Mouse (Mus musculus): Measurements from ENCODE around the gene Xrcc3. TPM values are rescaled to one million over a fixed set of nuclear protein-coding genes. Genes with fewer than 3 reads are reported as not detected.

Xrcc3 gene
- 11.1 and 12.6 TPM in 2 replicates for polyA plus RNA-seq (2014; fragmentation: Nextera tagmentation; extraction: Ambion mirVana)

DNA sequence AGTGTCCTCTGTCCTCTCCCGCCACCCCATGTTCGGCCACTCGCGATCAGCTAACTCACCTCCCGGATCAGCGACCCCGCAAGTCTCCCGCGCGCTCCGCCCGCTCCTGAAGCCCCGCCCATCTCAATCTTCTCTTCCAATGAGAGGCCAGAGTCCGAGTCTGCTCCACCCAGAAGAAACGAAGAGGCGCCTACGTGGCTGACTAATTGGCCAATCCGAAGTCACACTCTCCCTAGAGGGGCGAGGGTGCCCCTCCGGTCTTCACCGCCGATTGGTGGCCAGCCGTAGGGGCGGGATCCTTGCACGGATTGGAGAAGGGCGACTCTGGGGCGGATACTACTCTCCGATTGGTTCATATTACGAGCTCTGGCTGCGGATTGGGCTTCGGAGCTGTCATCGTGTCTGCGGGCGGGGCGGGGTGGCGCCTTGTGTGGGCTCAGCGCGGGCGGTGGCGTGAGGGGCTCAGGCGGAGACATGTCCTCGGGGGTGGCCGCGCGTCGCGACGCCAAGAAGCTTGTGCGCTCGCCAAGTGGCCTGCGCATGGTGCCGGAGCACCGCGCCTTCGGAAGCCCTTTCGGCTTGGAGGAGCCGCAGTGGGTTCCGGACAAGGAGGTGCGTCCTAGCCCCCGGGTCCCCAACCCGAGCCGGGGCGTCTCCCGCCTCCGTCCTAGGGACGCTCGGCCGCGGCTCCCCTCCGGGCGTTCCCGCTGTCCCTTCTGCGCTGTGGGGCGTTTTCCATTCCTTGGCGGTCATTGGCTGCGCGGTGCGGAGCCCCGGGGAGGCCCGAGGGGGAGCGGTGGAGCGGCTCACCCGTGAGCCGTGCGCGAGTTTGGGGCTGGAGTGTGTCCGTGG lies at the start of gene Xrcc3, which contains the start of gene Zfyve21:
Gene Xrcc3 (minus strand): TSS at position 108 of the 852 bp plus-strand sequence.
Gene Zfyve21 (plus strand): TSS at position 405 of the 852 bp plus-strand sequence.
- WGBS, result under 1% methylated on average over 87 of the region's 87 CpGs
- DNase-seq (ENCODE audit: low spot score, missing footprints) (peak; percentile 99), ATAC-seq (ENCODE audit: low FRiP score) (peak; percentile 99)
- Histone ChIP-seq H3K4me3 (ENCODE audit: low read depth, low read length) (peak within 1 kb of the TSS; percentile 56), H3K27me3 (ENCODE audit: control insufficient read depth, insufficient read depth, low read length) (no peaks in the 10 kb centered on the region), H3K36me3 (ENCODE audit: control insufficient read depth, insufficient read depth, low read length) (no peaks in the 10 kb centered on the region; the same call in 1 of the 2 replicates), H3K27ac (ENCODE audit: low read depth, low read length) (peak within 1 kb of the TSS; percentile 68; the same call in 1 of the 2 replicates), H3K4me2 (peak within 1 kb of the TSS; percentile 69), H3K4me1 (ENCODE audit: control insufficient read depth, insufficient read depth, low read length) (peaks cover 30% of the 10 kb centered on the region), H3K9me3 (ENCODE audit: control insufficient read depth, low read length) (no peaks in the 10 kb centered on the region), H3K9ac (ENCODE audit: low read length) (peak within 1 kb of the TSS; percentile 70)

DNA sequence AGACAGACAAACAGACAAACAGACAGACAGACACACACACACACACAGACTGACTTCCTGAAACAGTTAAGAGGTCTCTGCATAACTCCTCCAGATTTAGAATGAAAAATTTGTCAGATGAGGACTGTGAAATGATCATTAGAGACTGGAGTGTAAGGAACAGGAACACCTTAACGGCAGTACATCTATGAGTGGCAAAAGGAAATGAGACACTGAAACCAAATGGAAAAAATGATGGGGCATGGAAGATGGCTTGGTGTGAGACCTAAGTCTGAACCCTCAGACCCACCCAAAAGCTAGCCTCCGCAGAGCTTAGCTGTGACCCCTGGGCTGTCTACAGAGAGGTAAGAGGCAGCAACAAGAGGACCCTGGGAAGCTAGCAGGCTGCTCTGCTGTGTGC lies 41.8 kb upstream of the Xrcc3 start:
- ATAC-seq (ENCODE audit: low FRiP score) (no peak), DNase-seq (ENCODE audit: low spot score, missing footprints) (no peak)
- H3K9ac ChIP-seq (ENCODE audit: low read length), result no peak overlapping the region
- no peak overlapping the region for H3K4me3 ChIP-seq (ENCODE audit: low read depth, low read length)
- WGBS, result 95% methylated on average over 2 of the region's 2 CpGs
- no peaks in the 10 kb centered on the region for H3K27me3 ChIP-seq (ENCODE audit: control insufficient read depth, insufficient read depth, low read length)
- H3K27ac ChIP-seq (ENCODE audit: low read depth, low read length), result no peak overlapping the region
- no peaks in the 10 kb centered on the region for H3K36me3 ChIP-seq (ENCODE audit: control insufficient read depth, insufficient read depth, low read length)
- H3K9me3 ChIP-seq (ENCODE audit: control insufficient read depth, low read length), result no peaks in the 10 kb centered on the region
- H3K4me1 ChIP-seq (ENCODE audit: control insufficient read depth, insufficient read depth, low read length), result no peaks in the 10 kb centered on the region
- H3K4me2 ChIP-seq, result no peak overlapping the region

DNA sequence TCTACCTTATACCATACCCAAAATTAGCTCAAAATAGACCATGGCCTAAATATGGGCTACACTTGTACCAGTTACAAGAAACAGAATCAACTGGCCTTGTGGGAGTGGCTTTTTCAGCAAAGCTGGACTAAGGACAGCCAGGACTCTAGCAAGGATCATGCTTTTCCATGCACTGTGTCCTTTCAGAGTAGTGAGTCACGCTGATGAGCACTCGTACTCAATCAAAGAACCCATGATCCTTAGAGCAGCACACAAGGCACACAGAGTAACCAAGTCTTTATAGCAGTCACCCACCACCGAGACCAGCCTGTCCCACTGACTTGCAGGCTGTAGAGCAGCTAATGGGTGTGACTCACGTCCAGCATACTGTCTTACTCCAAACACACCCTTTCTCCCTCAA lies 39.9 kb upstream of the Xrcc3 start:
- peak; percentile 59 for DNase-seq (ENCODE audit: low spot score, missing footprints)
- H3K4me2 ChIP-seq, result no peak overlapping the region
- no peak overlapping the region for H3K9ac ChIP-seq (ENCODE audit: low read length)
- H3K36me3 ChIP-seq (ENCODE audit: control insufficient read depth, insufficient read depth, low read length), result no peaks in the 10 kb centered on the region
- no peaks in the 10 kb centered on the region for H3K9me3 ChIP-seq (ENCODE audit: control insufficient read depth, low read length)
- H3K27me3 ChIP-seq (ENCODE audit: control insufficient read depth, insufficient read depth, low read length), result no peaks in the 10 kb centered on the region
- no peak overlapping the region for H3K4me3 ChIP-seq (ENCODE audit: low read depth, low read length)
- WGBS, result 79% methylated on average over 4 of the region's 4 CpGs
- no peaks in the 10 kb centered on the region for H3K4me1 ChIP-seq (ENCODE audit: control insufficient read depth, insufficient read depth, low read length)
- H3K27ac ChIP-seq (ENCODE audit: low read depth, low read length), result no peak overlapping the region
- no peak for ATAC-seq (ENCODE audit: low FRiP score)

DNA sequence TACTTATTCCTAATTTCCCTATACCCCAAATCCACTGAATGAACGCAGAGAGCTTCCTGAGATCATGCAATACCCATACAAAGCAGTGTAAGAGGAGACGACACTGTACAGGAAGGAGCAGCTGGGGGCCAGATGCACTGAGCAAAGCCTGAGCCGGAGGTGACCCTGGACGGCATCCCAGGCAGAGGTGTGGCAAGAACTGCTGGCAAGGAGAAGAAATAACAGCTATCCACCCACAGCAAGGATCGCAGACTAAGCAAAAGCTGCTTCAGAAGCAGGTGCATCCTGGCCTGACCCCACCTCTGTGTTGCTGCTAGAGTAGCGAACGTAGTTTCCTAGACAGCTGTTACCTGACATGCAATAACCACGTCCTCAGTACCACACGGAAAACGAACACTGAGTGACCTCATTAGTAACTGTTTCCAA lies 39.4 kb upstream of the Xrcc3 start:
- 80% methylated on average over 10 of the region's 10 CpGs for WGBS
- H3K4me2 ChIP-seq, result no peak overlapping the region
- no peak overlapping the region for H3K4me3 ChIP-seq (ENCODE audit: low read depth, low read length)
- H3K9me3 ChIP-seq (ENCODE audit: control insufficient read depth, low read length), result no peaks in the 10 kb centered on the region
- no peak overlapping the region for H3K27ac ChIP-seq (ENCODE audit: low read depth, low read length)
- no peak for ATAC-seq (ENCODE audit: low FRiP score)
- H3K27me3 ChIP-seq (ENCODE audit: control insufficient read depth, insufficient read depth, low read length), result no peaks in the 10 kb centered on the region
- H3K4me1 ChIP-seq (ENCODE audit: control insufficient read depth, insufficient read depth, low read length), result no peaks in the 10 kb centered on the region
- no peaks in the 10 kb centered on the region for H3K36me3 ChIP-seq (ENCODE audit: control insufficient read depth, insufficient read depth, low read length)
- H3K9ac ChIP-seq (ENCODE audit: low read length), result no peak overlapping the region
- DNase-seq (ENCODE audit: low spot score, missing footprints), result peak; percentile 53

DNA sequence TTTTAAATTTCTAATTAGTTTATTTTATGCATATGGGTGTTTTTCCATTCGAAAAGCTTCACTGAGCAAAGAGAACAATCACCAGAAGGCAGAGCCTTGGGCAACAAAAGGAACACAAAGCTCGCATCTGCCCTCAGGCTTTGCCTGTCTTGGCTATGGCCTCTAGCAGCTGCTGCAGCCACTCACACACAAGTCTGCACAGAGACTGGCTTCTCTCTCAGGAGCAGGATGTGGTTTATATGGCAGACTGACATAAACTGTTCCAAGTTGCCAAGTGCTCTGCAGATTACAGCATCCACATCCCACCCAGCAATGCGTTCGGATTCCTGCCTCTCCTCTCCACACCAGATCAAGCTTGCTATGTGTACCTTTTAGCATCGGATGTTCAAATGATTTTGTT lies 38.1 kb upstream of the Xrcc3 start:
- no peaks in the 10 kb centered on the region for H3K36me3 ChIP-seq (ENCODE audit: control insufficient read depth, insufficient read depth, low read length)
- no peak for ATAC-seq (ENCODE audit: low FRiP score)
- H3K9me3 ChIP-seq (ENCODE audit: control insufficient read depth, low read length), result no peaks in the 10 kb centered on the region
- DNase-seq (ENCODE audit: low spot score, missing footprints), result peak; percentile 81
- 80% methylated on average over 5 of the region's 5 CpGs for WGBS
- H3K27ac ChIP-seq (ENCODE audit: low read depth, low read length), result no peak overlapping the region
- H3K9ac ChIP-seq (ENCODE audit: low read length), result no peak overlapping the region
- H3K27me3 ChIP-seq (ENCODE audit: control insufficient read depth, insufficient read depth, low read length), result no peaks in the 10 kb centered on the region
- H3K4me3 ChIP-seq (ENCODE audit: low read depth, low read length), result no peak overlapping the region
- H3K4me1 ChIP-seq (ENCODE audit: control insufficient read depth, insufficient read depth, low read length), result no peaks in the 10 kb centered on the region
- no peak overlapping the region for H3K4me2 ChIP-seq

DNA sequence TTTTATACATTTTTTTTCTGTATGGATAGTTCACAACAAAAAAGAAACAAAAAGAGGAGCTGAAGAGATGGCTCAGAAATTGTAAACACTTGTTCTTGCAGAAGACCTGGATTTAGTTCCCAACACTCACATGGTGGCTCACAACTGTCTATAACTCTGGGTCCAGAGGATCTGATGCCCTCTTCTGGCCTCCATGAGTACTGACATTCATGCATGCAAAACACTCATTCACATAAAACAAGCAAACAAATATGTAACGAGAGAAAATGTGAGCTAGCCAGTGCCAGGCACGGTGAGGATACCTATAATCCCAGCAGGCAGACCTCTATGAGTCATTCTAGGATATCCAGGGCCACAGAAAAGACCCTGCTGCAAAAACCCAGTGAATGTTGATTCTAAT lies 37.6 kb upstream of the Xrcc3 start:
- DNase-seq (ENCODE audit: low spot score, missing footprints) (peak; percentile 71), ATAC-seq (ENCODE audit: low FRiP score) (no peak)
- 73% methylated on average over 2 of the region's 2 CpGs for WGBS
- H3K9ac ChIP-seq (ENCODE audit: low read length), result no peak overlapping the region
- no peaks in the 10 kb centered on the region for H3K4me1 ChIP-seq (ENCODE audit: control insufficient read depth, insufficient read depth, low read length)
- no peak overlapping the region for H3K4me3 ChIP-seq (ENCODE audit: low read depth, low read length)
- no peaks in the 10 kb centered on the region for H3K9me3 ChIP-seq (ENCODE audit: control insufficient read depth, low read length)
- H3K27me3 ChIP-seq (ENCODE audit: control insufficient read depth, insufficient read depth, low read length), result no peaks in the 10 kb centered on the region
- H3K4me2 ChIP-seq, result no peak overlapping the region
- H3K36me3 ChIP-seq (ENCODE audit: control insufficient read depth, insufficient read depth, low read length), result no peaks in the 10 kb centered on the region
- H3K27ac ChIP-seq (ENCODE audit: low read depth, low read length), result no peak overlapping the region

DNA sequence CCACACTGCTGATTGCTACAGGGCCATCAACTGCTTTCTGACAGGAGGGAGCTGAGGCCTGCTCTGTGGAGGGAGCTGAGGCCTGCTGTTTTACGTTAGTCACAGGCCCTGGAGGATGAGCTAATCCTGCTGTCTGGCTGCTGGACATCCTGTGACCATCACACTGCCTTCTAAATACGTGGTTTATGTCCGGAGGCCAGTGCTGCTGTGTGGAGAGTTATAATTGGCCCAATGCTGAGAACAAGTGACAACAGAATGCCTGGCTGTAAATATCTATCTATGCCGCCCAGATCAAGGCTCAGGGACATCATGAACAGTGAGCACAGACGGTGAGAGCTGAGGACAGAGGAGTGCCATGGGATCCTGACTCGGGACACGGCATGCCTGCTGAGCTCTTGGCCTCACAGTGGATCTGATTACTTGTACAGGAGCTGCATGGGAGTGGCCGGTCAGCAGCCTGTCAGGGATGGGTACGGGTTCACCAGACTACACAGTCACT lies 34.7 kb upstream of the Xrcc3 start:
- Histone ChIP-seq H3K9ac (ENCODE audit: low read length) (no peak overlapping the region), H3K27ac (ENCODE audit: low read depth, low read length) (no peak overlapping the region; the same call in 1 of the 2 replicates), H3K4me2 (no peak overlapping the region), H3K4me1 (ENCODE audit: control insufficient read depth, insufficient read depth, low read length) (no peaks in the 10 kb centered on the region), H3K9me3 (ENCODE audit: control insufficient read depth, low read length) (no peaks in the 10 kb centered on the region), H3K36me3 (ENCODE audit: control insufficient read depth, insufficient read depth, low read length) (no peaks in the 10 kb centered on the region), H3K4me3 (ENCODE audit: low read depth, low read length) (no peak overlapping the region), H3K27me3 (ENCODE audit: control insufficient read depth, insufficient read depth, low read length) (no peaks in the 10 kb centered on the region)
- ATAC-seq (ENCODE audit: low FRiP score) (no peak), DNase-seq (ENCODE audit: low spot score, missing footprints) (peak; percentile 68)
- 82% methylated on average over 9 of the region's 9 CpGs for whole genome bisulfite sequencing

DNA sequence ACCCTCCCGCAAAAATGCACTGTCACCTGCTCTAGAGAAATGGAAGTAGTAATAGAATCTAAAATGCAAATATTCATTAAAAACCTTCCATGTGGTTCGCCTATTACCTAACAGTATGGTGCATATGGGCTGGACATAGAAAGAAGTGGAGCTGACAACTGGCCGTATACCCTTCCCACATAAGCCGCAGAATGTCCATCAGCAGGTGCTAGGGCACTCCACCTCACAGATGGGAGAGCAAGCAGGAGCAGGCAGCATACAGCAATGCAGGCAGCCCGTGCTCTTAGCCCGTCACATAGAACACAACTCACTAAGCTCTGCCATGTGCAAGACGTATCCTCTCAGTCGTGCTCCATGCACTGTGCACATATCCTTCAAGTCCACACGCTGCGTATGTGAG lies 33.1 kb upstream of the Xrcc3 start:
- WGBS, result 92% methylated on average over 10 of the region's 10 CpGs
- H3K9me3 ChIP-seq (ENCODE audit: control insufficient read depth, low read length), result no peaks in the 10 kb centered on the region
- no peak for ATAC-seq (ENCODE audit: low FRiP score)
- no peaks in the 10 kb centered on the region for H3K4me1 ChIP-seq (ENCODE audit: control insufficient read depth, insufficient read depth, low read length)
- H3K4me3 ChIP-seq (ENCODE audit: low read depth, low read length), result no peak overlapping the region
- no peaks in the 10 kb centered on the region for H3K36me3 ChIP-seq (ENCODE audit: control insufficient read depth, insufficient read depth, low read length)
- no peak for DNase-seq (ENCODE audit: low spot score, missing footprints)
- no peaks in the 10 kb centered on the region for H3K27me3 ChIP-seq (ENCODE audit: control insufficient read depth, insufficient read depth, low read length)
- H3K4me2 ChIP-seq, result no peak overlapping the region
- no peak overlapping the region for H3K27ac ChIP-seq (ENCODE audit: low read depth, low read length)
- H3K9ac ChIP-seq (ENCODE audit: low read length), result no peak overlapping the region

DNA sequence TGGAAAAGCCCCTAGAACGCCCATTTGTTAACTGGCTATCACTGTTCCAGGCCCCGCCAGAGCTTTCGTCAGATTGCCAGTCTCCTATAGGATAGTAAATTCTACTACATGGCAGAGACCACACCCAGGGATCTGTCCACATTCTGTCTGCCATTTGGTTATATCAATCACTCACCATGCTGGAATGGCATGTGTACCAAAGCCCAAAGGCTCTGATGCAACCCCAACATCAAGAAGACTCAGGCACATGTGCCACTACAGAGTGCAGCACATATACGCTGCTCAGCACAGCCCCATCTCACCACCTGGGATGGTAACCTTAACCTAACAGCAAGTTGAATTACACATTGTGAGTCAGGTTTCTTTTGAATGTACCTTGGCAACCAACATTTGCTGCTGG lies 32.3 kb upstream of the Xrcc3 start:
- Histone ChIP-seq H3K9ac (ENCODE audit: low read length) (no peak overlapping the region), H3K4me2 (no peak overlapping the region), H3K27me3 (ENCODE audit: control insufficient read depth, insufficient read depth, low read length) (no peaks in the 10 kb centered on the region), H3K27ac (ENCODE audit: low read depth, low read length) (no peak overlapping the region), H3K36me3 (ENCODE audit: control insufficient read depth, insufficient read depth, low read length) (no peaks in the 10 kb centered on the region), H3K4me3 (ENCODE audit: low read depth, low read length) (no peak overlapping the region), H3K9me3 (ENCODE audit: control insufficient read depth, low read length) (no peaks in the 10 kb centered on the region), H3K4me1 (ENCODE audit: control insufficient read depth, insufficient read depth, low read length) (no peaks in the 10 kb centered on the region)
- no peak for DNase-seq (ENCODE audit: low spot score, missing footprints)
- WGBS, result 97% methylated on average over 4 of the region's 4 CpGs
- no peak for ATAC-seq (ENCODE audit: low FRiP score)
